Mouse (Mus musculus): ENCODE data around the gene Stx1b. TPM values are rescaled to one million over a fixed set of nuclear protein-coding genes. Genes with fewer than 3 reads are reported as not detected.

Stx1b gene
- polyA plus RNA-seq, 1 experiment from 2014 or later = 1.8 TPM

DNA sequence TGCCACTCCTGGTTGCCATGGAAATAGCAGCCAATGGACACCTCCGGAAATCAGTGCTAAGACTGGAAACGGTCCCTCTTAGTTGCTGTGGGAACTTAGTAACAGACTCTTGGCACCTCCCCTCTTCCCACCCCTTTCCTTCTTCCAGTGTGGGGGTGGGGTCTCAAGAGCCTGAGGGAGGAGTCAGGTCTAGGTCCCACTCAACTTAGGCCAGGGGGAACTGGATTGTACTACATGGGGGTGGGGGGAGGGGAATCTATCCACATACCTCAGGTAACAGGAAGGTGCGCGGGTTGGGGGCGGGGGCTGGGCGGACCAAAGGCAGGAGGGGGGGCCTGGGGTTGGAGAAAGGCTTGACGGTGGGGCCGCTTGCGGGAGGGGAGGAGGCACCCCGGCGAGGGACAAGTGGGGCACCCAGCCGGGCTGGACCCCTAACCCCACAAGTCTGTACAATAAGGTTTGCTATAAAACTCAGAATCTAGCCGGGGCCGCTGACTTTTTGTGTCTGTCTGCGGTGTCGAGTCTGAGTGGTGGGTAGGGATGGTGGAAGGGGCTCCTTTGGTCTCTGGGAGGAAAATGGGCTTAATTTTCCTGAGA, 55.3 kb downstream of the Stx1b start:
- Histone ChIP-seq H3K4me1 (ENCODE audit: control insufficient read depth, insufficient read depth, low read length) (peaks cover 21% of the 10 kb centered on the region), H3K4me2 (peak overlapping the region; percentile 99), H3K36me3 (ENCODE audit: control insufficient read depth, insufficient read depth, low read length) (peaks cover 10% of the 10 kb centered on the region), H3K4me3 (ENCODE audit: low read depth, low read length) (peak overlapping the region; percentile 70), H3K9ac (ENCODE audit: low read depth, low read length) (peak overlapping the region; percentile 92), H3K27ac (ENCODE audit: low read depth, low read length) (peak overlapping the region; percentile 85), H3K27me3 (ENCODE audit: control insufficient read depth, insufficient read depth, low read length) (no peaks in the 10 kb centered on the region), H3K9me3 (replicated peaks; ENCODE audit: control insufficient read depth, low read length) (no peaks in the 10 kb centered on the region)
- WGBS (ENCODE audit: insufficient replicate concordance) = 2% methylated on average over 16 of the region's 16 CpGs
- ATAC-seq (replicated peaks; ENCODE audit: insufficient number of reproducible peaks, low FRiP score, low TSS enrichment) = peak; percentile 71

DNA sequence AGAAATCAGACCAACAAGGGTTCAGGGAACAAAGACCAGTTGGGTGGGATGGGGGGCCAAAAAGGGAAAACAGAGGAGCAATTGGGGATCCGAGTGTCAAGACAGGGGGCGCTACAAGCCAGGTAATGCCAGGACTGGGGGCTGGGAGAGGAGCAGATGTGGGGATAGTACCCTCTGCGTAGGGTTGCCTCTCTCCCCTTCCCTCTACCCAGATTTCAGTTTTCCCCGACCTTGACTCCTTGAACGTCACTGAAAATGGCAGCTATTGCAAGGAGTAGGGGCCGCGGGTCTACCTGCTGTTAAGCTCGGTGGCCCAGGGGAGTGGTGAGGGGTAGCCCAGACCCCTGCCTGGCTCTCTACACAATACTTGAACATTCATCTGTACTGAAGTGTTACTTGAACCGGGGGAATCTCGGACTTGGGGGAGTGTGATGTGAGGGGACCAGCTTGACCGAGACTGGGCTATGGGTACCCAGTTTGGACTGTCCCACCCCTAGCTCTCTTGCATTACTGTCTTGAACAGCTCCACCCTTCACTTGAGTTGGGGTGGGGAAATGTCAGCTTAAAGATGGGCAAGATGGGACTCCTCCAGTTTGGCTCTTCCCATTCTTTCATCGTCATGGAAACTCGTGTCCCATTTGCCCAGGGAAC, 55.9 kb downstream of the Stx1b start:
- H3K4me2 ChIP-seq = peak overlapping the region; percentile 99
- peaks cover 18% of the 10 kb centered on the region for H3K4me1 ChIP-seq (ENCODE audit: control insufficient read depth, insufficient read depth, low read length)
- no peak overlapping the region for H3K4me3 ChIP-seq (ENCODE audit: low read depth, low read length)
- WGBS (ENCODE audit: insufficient replicate concordance) = 48% methylated on average over 13 of the region's 13 CpGs
- H3K9me3 ChIP-seq (replicated peaks; ENCODE audit: control insufficient read depth, low read length) = no peaks in the 10 kb centered on the region
- no peak overlapping the region for H3K9ac ChIP-seq (ENCODE audit: low read depth, low read length)
- H3K27ac ChIP-seq (ENCODE audit: low read depth, low read length) = no peak overlapping the region
- peaks cover under 1% of the 10 kb centered on the region; the same call in 1 of the 2 replicates for H3K27me3 ChIP-seq (ENCODE audit: control insufficient read depth, insufficient read depth, low read length)
- peaks cover 14% of the 10 kb centered on the region for H3K36me3 ChIP-seq (ENCODE audit: control insufficient read depth, insufficient read depth, low read length)
- ATAC-seq (replicated peaks; ENCODE audit: insufficient number of reproducible peaks, low FRiP score, low TSS enrichment) = no peak

- no peak overlapping the region for H3K4me3 ChIP-seq (ENCODE audit: low read depth, low read length)
- ATAC-seq (replicated peaks; ENCODE audit: insufficient number of reproducible peaks, low FRiP score, low TSS enrichment) = no peak
- H3K9me3 ChIP-seq (replicated peaks; ENCODE audit: control insufficient read depth, low read length) = no peaks in the 10 kb centered on the region
- peak overlapping the region; percentile 1; the same call in 1 of the 2 replicates for H3K9ac ChIP-seq (ENCODE audit: low read depth, low read length)
- H3K4me2 ChIP-seq = peak overlapping the region; percentile 34
- peaks cover 4% of the 10 kb centered on the region for H3K27me3 ChIP-seq (ENCODE audit: control insufficient read depth, insufficient read depth, low read length)
- H3K27ac ChIP-seq (ENCODE audit: low read depth, low read length) = no peak overlapping the region
- H3K36me3 ChIP-seq (ENCODE audit: control insufficient read depth, insufficient read depth, low read length) = peaks cover 15% of the 10 kb centered on the region
- H3K4me1 ChIP-seq (ENCODE audit: control insufficient read depth, insufficient read depth, low read length) = peaks cover 18% of the 10 kb centered on the region
- 87% methylated on average over 19 of the region's 19 CpGs for WGBS (ENCODE audit: insufficient replicate concordance)
Measured at GRCm38 (mm10) chr7:127767671-127768345, 56.5 kb downstream of the Stx1b start.

- Histone ChIP-seq H3K4me2 (peak overlapping the region; percentile 34), H3K4me1 (ENCODE audit: control insufficient read depth, insufficient read depth, low read length) (peaks cover 18% of the 10 kb centered on the region), H3K27me3 (ENCODE audit: control insufficient read depth, insufficient read depth, low read length) (peaks cover 8% of the 10 kb centered on the region), H3K9me3 (replicated peaks; ENCODE audit: control insufficient read depth, low read length) (no peaks in the 10 kb centered on the region), H3K4me3 (ENCODE audit: low read depth, low read length) (no peak overlapping the region), H3K9ac (ENCODE audit: low read depth, low read length) (peak overlapping the region; percentile 1; the same call in 1 of the 2 replicates), H3K27ac (ENCODE audit: low read depth, low read length) (peak overlapping the region; percentile 51; the same call in 1 of the 2 replicates), H3K36me3 (ENCODE audit: control insufficient read depth, insufficient read depth, low read length) (peaks cover 19% of the 10 kb centered on the region)
- ATAC-seq (replicated peaks; ENCODE audit: insufficient number of reproducible peaks, low FRiP score, low TSS enrichment) = peak; percentile 70
- 64% methylated on average over 17 of the region's 17 CpGs for WGBS (ENCODE audit: insufficient replicate concordance)
Measured at GRCm38 (mm10) chr7:127766851-127767609, 57.3 kb downstream of the Stx1b start.

- no peak overlapping the region for H3K27ac ChIP-seq (ENCODE audit: low read depth, low read length)
- no peak overlapping the region for H3K9ac ChIP-seq (ENCODE audit: low read depth, low read length)
- 77% methylated on average over 2 of the region's 2 CpGs for WGBS (ENCODE audit: insufficient replicate concordance)
- peaks cover 19% of the 10 kb centered on the region for H3K36me3 ChIP-seq (ENCODE audit: control insufficient read depth, insufficient read depth, low read length)
- H3K4me3 ChIP-seq (ENCODE audit: low read depth, low read length) = no peak overlapping the region
- peaks cover 16% of the 10 kb centered on the region for H3K4me1 ChIP-seq (ENCODE audit: control insufficient read depth, insufficient read depth, low read length)
- H3K4me2 ChIP-seq = no peak overlapping the region
- H3K27me3 ChIP-seq (ENCODE audit: control insufficient read depth, insufficient read depth, low read length) = peaks cover 8% of the 10 kb centered on the region
- no peak for ATAC-seq (replicated peaks; ENCODE audit: insufficient number of reproducible peaks, low FRiP score, low TSS enrichment)
- no peaks in the 10 kb centered on the region for H3K9me3 ChIP-seq (replicated peaks; ENCODE audit: control insufficient read depth, low read length)
Measured at GRCm38 (mm10) chr7:127765756-127766155, 58.6 kb downstream of the Stx1b start.

DNA sequence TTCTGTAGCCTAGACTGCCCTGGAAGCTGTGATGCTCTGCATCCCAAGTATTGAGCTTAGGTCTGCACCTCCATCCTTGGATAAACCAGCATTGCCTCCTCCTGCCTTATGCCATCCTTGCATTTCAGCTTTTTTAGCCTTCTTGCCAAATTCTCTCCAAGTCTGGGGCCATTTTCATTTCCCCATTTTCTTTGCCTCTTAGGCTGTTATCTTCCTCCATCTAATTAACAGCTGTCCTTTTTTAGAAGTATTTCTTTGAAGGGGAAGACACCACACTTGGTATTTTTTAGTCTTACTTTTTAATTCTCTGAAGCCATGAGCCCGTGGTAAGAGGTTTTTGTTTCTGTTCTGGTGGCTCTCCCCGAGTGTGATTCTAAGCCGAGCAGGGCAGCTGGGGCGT, 60.7 kb downstream of the Stx1b start:
- H3K27ac ChIP-seq (ENCODE audit: low read depth, low read length) = no peak overlapping the region
- no peak overlapping the region for H3K4me2 ChIP-seq
- no peak for ATAC-seq (replicated peaks; ENCODE audit: insufficient number of reproducible peaks, low FRiP score, low TSS enrichment)
- no peak overlapping the region for H3K4me3 ChIP-seq (ENCODE audit: low read depth, low read length)
- no peaks in the 10 kb centered on the region for H3K9me3 ChIP-seq (replicated peaks; ENCODE audit: control insufficient read depth, low read length)
- H3K27me3 ChIP-seq (ENCODE audit: control insufficient read depth, insufficient read depth, low read length) = peaks cover 8% of the 10 kb centered on the region
- no peak overlapping the region for H3K9ac ChIP-seq (ENCODE audit: low read depth, low read length)
- peaks cover 19% of the 10 kb centered on the region for H3K36me3 ChIP-seq (ENCODE audit: control insufficient read depth, insufficient read depth, low read length)
- H3K4me1 ChIP-seq (ENCODE audit: control insufficient read depth, insufficient read depth, low read length) = peaks cover 9% of the 10 kb centered on the region
- whole genome bisulfite sequencing (ENCODE audit: insufficient replicate concordance) = 90% methylated on average over 4 of the region's 4 CpGs

DNA sequence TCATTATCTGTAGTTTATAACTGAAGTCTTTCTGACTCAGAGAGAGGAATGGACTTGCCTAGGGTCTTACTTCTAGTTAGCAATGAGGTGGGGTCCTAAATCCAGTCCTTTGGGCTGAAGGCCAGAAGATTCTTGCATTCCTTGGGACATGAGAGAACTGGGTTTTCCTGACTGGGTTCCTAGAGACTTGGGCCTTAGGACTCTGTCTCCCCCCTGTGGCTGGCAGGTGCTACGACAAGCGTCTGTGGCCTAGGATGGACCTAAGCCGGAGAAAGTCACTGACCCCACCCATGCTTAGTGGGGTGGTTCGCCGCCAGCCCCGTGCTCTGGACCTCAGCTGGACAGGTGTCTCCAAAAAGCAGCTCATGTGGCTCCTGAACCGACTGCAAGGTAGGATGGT, 63.3 kb downstream of the Stx1b start:
- no peak overlapping the region for H3K4me2 ChIP-seq
- 33% methylated on average over 7 of the region's 7 CpGs for whole genome bisulfite sequencing (ENCODE audit: insufficient replicate concordance)
- 0 out of 2 replicates have a peak, but pooled peaks have one; percentile 20 for ATAC-seq (replicated peaks; ENCODE audit: insufficient number of reproducible peaks, low FRiP score, low TSS enrichment)
- no peaks in the 10 kb centered on the region for H3K9me3 ChIP-seq (replicated peaks; ENCODE audit: control insufficient read depth, low read length)
- H3K4me1 ChIP-seq (ENCODE audit: control insufficient read depth, insufficient read depth, low read length) = peaks cover 9% of the 10 kb centered on the region
- H3K9ac ChIP-seq (ENCODE audit: low read depth, low read length) = no peak overlapping the region
- peaks cover 30% of the 10 kb centered on the region for H3K27me3 ChIP-seq (ENCODE audit: control insufficient read depth, insufficient read depth, low read length)
- H3K4me3 ChIP-seq (ENCODE audit: low read depth, low read length) = no peak overlapping the region
- peaks cover 16% of the 10 kb centered on the region for H3K36me3 ChIP-seq (ENCODE audit: control insufficient read depth, insufficient read depth, low read length)
- no peak overlapping the region for H3K27ac ChIP-seq (ENCODE audit: low read depth, low read length)

- Histone ChIP-seq H3K4me1 (ENCODE audit: control insufficient read depth, insufficient read depth, low read length) (peaks cover 9% of the 10 kb centered on the region), H3K4me2 (no peak overlapping the region), H3K36me3 (ENCODE audit: control insufficient read depth, insufficient read depth, low read length) (peaks cover 15% of the 10 kb centered on the region), H3K9me3 (replicated peaks; ENCODE audit: control insufficient read depth, low read length) (no peaks in the 10 kb centered on the region), H3K27ac (ENCODE audit: low read depth, low read length) (no peak overlapping the region), H3K4me3 (ENCODE audit: low read depth, low read length) (no peak overlapping the region), H3K9ac (ENCODE audit: low read depth, low read length) (no peak overlapping the region), H3K27me3 (ENCODE audit: control insufficient read depth, insufficient read depth, low read length) (peaks cover 33% of the 10 kb centered on the region)
- ATAC-seq (replicated peaks; ENCODE audit: insufficient number of reproducible peaks, low FRiP score, low TSS enrichment) = no peak
- 81% methylated on average over 3 of the region's 3 CpGs for WGBS (ENCODE audit: insufficient replicate concordance)
Measured at GRCm38 (mm10) chr7:127760478-127760877, 63.9 kb downstream of the Stx1b start.
